In genomic region chr2:117433482-117433881, GRCm38 (mm10) we compare ENCODE assay signal across 23 mouse cellular contexts.
"Had no signal": no experiment of that assay in that cellular context is flagged by ENCODE, and none has a peak within 500 bp of the region (broad histone marks: within the 10 kb centered on the region; RNA-seq: fewer than 3 reads in every experiment).

No protein-coding gene starts in this region.

- H3K9ac ChIP-seq: limb, embryonic 13.5 days; liver, embryonic 12.5 days; liver, embryonic 15.5 days; lung, embryonic 15.5 days; neural tube, embryonic 12.5 days; neural tube, embryonic 15.5 days had no signal

- H3K4me2 ChIP-seq: limb, embryonic 13.5 days; liver, embryonic 12.5 days; liver, embryonic 15.5 days; lung, embryonic 15.5 days; midbrain, embryonic 11.5 days; neural tube, embryonic 12.5 days; neural tube, embryonic 15.5 days had no signal

- H3K36me3 ChIP-seq: limb, embryonic 10.5 days; limb, embryonic 13.5 days; liver, embryonic 12.5 days; liver, embryonic 15.5 days; lung, embryonic 15.5 days; neural tube, embryonic 12.5 days; neural tube, embryonic 15.5 days had no signal

- H3K27ac ChIP-seq: kidney, postnatal 0 days; layer of hippocampus, adult 2 months; limb, embryonic 10.5 days; limb, embryonic 13.5 days; liver, embryonic 12.5 days; liver, embryonic 15.5 days; lung, embryonic 15.5 days; neural tube, embryonic 12.5 days; neural tube, embryonic 15.5 days; stomach, postnatal 0 days had no signal

- H3K4me3 ChIP-seq: layer of hippocampus, adult 2 months; limb, embryonic 10.5 days; limb, embryonic 13.5 days; liver, embryonic 12.5 days; liver, embryonic 15.5 days; lung, embryonic 15.5 days; neural tube, embryonic 12.5 days; neural tube, embryonic 15.5 days had no signal

- H3K9me3 ChIP-seq: limb, embryonic 10.5 days; limb, embryonic 13.5 days; liver, embryonic 12.5 days; liver, embryonic 15.5 days; lung, embryonic 15.5 days; neural tube, embryonic 12.5 days; neural tube, embryonic 15.5 days had no signal

- DNase-seq: kidney, adult 2 months; kidney, postnatal 25 days; liver; lung, adult 18-20 months; lung, postnatal 10 days; lung, postnatal 36 days; midbrain, embryonic 14.5 days; right cerebral cortex, adult 18-20 months; right cerebral cortex, postnatal 14 days; right cerebral cortex, postnatal 4 days; thymus, postnatal 4 days had no signal

- H3K4me1 ChIP-seq: liver, embryonic 12.5 days; liver, embryonic 15.5 days; lung, embryonic 15.5 days; neural tube, embryonic 12.5 days had no signal

- H3K27me3 ChIP-seq: liver, embryonic 12.5 days; liver, embryonic 15.5 days; lung, embryonic 15.5 days; neural tube, embryonic 12.5 days had no signal

- ATAC-seq: intestine, embryonic 16.5 days; liver, embryonic 12.5 days had no signal
